Mouse (Mus musculus): ENCODE measurements around the gene Hoxc11. TPM values are rescaled to one million over a fixed set of nuclear protein-coding genes. Genes with fewer than 3 reads are reported as not detected.

Hoxc11 gene
- total RNA-seq, 2 experiments from 2014 or later: not detected

DNA sequence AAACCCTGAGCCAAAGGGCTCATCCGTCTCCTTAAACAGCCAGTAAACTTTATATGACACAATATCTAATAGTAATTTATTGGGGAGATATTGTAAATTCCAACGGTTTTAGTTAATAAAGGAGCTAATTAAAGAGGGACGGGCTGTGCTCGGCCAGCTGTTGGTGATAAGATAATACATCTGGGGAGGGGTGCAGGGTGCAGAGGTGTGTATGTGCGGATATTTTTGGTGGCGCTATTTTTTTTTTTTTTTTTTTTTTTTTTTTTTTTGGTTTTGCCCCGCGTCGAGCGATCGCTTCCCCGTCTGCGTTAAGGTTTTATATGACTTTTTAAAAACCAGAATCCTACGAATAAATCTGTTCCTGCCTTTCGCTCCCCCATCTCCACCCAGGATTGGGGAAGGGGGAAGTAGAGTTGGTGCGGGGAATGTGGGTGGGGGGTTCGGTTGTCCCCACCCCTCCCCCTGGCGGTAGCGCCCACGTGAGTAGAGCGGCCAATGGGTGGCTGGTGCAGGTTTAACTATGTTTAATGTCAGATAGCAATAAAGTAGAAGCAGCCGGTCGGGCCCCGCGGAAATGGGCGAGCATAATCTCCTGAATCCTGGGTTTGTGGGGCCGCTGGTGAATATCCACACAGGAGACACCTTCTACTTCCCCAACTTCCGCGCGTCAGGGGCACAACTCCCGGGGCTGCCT is 17.8 kb upstream of the Hoxc11 start, which contains the start of gene Hoxc12:
Hoxc12 (plus strand) TSS at position 479 of the 694 bp plus-strand sequence.
- no peak for DNase-seq (ENCODE audit: low spot score in 2 of 2)

DNA sequence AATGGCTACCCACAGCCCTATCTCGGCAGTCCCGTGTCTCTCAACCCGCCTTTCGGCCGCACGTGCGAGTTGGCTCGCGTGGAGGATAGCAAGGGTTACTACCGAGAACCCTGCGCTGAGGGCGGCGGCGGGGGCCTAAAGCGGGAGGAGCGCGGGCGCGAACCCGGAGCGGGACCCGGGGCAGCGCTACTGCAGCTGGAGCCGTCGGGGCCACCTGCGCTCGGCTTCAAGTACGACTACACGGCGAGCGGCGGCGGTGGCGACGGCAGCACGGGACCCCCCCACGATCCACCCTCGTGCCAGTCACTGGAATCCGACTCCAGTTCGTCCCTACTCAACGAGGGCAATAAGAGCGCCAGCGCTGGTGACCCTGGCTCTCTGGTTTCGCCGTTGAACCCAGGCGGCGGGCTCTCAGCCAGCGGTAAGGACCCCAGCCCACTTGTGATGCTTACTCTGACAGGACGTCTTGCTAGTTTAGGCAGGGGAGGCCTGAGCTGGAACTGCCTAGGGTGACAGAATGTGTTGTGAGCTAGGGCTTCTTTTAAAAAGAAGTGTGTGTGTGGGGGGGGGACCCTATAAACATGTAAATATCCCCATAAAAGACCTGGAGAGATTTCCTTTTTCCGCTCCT is 17.1 kb upstream of the Hoxc11 start:
- no peak for DNase-seq (ENCODE audit: low spot score in 2 of 2)

DNA sequence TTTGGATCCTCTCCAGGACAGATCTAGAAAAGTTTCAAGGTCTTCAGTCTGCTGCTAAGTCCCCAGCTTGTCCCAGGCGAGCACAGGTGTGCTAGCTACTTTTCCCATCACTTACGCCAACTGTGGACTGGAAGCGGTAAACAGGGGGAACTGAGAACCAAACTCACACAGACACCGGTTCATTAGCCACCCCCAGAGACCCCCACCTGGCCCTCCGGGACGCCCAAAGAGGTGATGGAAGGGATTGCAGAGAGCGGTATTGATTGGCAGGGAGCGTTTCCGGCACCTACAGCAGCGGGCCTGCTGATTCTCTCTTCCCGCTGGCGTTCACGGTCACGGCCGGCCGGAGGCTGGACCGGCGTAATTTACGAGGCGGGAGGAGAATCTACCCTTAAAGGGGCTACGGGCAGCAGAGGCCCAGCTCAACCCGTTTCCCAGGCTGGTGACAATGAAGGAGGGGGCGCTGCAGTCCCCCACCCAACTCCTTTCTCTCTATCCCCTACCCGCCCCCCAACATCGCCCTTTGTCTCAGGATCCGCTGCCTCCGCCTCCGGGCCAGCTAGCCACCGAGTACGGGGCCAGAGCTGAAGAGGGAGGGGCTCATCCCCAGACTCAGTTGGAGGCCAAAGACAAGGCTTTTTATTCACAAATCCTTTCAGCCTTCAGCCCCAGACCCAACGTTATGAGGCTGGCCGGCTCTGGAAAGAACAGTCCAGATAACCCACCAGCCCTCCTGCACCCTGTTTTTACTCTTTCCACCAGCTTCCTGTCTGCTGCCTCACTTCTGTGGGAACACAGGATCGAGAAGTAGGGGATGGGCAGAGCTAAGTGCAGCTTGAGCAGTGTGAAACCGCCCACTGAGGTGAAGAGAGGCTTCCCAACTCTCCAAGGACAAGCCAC is 14.7 kb upstream of the Hoxc11 start:
- DNase-seq (ENCODE audit: low spot score in 2 of 2): no peak

DNA sequence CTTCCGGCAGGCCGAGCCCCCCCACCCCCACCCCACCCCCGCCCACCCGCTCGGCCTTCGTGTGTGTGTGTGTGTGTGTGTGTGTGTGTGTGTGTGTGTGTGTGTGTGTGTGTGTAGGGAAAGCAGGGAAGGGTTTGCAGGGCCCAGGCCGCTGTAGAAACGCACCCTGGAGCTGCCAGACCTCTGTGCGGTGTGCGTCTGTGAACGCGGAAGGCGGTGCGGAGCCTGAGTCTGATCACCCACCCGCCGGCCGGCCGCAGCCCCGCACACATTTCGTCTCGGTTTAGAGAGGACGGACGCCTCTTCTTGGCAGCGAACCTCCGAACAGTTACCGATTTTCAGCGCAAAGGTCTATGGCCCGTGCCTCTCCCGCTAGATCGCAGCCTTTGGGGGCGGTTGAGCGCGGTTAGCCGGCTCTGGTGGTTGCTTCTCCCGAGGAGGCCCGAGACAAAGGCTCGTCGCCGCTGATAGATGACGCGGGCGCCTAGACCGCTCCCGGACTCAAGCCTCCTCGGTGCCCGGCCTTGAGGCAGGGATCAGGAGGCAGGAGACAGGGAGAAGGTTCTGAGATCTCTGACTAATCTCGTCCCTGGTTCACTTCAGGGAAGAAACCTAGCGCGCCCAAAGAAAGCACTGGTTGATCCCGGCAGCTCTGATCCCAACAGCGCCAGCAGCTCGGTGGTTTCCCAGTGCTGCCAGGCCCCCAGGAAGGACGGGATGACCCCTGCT is 11.3 kb upstream of the Hoxc11 start:
- no peak for DNase-seq (ENCODE audit: low spot score in 2 of 2)

DNA sequence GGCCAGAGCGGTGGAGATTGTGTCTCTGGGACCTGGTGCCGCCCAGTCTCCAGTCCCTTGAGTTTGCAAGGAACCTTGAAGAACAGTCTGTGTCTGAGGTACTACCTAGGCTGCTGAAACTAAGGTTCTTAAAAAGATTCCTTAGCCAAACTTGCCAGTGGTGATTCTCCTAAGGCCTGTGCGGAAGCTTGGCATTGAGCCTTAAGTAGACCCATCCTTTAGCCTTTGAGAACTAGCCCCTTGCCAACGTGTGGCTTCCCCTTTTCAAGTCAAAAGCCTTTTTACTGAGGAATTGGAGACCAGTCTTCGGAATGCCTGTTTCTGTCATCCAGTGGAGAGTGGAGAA is 10.8 kb upstream of the Hoxc11 start:
- no peak for DNase-seq (ENCODE audit: low spot score in 2 of 2)

DNA sequence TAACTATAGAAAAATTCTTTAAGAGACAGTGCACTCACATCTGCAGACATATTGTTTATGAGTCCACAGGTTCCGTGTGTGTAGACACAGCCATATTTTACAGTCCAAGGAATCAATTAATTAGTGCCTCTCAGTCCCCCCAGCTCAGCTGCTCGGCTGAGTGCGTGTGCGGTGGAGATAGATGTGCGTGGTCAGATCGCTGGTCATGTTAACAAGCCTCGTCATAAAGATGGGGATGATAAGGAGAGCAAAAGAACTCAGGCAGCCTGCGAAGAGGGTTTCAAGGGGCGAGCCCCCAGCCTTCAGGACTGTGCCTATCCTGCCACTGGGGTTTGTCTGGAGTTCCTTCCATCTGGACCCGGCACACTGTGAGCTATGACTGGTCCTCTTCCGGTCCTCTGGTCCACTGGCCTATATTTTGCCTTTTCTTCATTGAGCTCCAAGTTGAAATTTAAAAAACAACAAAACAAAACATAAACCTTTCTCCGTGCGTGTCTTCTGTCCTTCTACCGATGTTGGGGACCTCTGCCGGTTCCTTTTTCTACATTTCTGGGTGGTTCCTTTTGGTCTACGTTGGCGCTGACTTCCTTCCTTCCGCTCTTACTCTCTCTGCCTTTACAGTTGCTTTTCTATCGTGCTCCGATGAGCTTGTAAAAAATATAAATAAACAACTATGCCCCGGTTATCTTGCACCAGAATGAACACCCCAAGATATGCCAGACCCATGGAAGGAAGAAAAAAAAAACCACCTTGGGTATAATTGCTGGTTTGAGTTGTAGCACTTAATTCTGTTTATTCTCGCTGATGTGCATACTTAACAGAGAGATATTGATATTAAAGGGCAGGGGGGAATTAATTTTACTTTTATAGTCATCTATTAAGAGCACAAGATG is 8.8 kb upstream of the Hoxc11 start:
- no peak for DNase-seq (ENCODE audit: low spot score in 2 of 2)

DNA sequence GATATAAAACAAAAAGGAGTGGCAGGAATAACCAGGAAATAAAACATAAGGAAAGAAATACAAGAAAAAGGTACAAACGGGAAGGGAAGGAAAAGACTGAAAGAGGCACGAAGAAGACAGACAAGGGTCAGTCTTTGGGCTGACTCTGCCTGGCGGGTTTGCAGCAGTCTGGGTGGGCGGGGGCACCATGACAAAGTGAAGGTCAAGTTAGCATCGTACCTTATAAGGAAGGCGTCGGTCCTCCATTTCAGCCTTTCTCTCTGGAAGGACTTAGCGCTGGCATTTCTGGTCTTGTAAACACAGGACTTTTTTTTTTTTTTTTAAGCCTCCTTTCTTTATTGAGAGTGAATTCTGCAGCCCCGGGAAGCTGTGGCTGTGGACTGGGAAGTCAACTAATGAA is 7.0 kb upstream of the Hoxc11 start:
- no peak for DNase-seq (ENCODE audit: low spot score in 2 of 2)

DNA sequence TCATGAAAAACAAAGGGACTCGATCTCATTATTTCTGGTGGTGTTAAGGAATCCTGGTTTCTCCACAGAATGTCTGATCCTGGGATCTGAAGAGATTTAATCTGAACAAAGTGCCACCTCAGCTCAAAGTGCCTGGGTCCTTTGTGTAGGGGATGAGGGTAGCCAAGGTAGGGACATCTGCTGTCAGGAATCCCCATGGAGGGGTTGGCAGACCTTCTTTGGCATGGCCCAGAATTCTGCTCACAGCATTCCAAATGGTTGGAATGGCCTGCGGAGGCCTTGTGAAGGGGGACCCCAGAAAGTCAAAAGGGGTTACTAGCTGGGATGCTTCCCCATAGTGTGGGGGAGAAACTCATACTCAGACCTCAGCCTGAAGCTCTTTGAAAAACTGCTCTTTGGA is 5.4 kb upstream of the Hoxc11 start:
- no peak for DNase-seq (ENCODE audit: low spot score in 2 of 2)

DNA sequence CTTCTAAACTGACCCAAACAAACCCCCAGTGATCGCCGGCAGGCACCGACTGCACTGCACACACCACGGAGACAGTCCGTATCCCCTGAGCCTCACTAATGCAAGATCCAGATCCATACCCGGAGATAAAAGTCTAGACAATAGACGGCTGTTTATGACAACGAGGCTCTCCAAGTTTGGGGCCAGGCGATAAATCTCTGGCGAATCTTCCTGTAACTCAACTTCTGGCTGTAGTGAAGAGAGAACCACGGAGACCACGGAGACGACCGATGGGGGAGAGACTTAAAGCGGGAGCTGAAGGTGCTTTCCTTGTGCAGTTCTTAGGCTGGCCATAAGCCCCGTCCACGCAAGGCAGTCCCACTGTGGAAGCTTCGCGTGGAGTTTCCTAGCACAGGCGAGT is 4.5 kb upstream of the Hoxc11 start:
- DNase-seq (ENCODE audit: low spot score in 2 of 2): no peak

DNA sequence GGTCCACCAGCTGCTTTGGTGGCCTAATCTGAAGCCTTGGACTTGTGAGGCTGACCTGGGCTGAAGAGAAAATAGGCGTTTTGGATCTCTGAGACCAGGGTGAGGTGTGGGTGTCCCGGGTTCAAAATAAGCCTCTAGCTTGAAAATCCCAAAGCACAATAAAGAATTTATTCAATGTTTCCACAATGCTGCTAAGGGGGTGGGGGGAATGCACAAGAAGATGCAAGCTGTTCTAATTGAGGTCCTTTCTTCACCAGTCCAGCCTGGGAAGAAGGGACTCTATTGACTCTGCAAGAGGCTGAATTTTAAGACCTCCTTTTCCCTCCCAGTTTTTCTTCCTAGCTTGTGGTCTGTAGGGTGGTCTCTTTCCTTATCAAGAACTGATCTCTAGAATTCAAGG is 3.4 kb upstream of the Hoxc11 start:
- no peak for DNase-seq (ENCODE audit: low spot score in 2 of 2)

DNA sequence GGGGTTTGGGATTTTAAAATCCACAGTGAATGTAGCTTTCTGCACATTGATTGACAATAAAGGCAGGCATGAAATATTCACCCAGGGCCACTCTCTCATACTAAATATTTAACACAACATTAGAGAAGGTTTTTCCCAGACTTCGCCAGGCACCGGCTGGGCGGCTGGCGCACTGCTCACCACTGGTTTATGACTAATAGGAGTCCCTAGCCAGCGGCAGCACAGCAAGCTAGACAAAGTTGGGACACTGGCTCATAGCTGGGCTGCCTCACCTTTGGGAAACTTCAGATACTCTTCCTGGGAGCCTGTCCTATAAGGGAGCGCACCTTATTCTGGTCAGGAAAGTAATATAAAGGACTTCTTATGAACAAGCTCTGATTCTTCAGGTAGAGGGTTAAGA is 666 bp upstream of the Hoxc11 start:
- no peak for DNase-seq (ENCODE audit: low spot score in 2 of 2)

DNA sequence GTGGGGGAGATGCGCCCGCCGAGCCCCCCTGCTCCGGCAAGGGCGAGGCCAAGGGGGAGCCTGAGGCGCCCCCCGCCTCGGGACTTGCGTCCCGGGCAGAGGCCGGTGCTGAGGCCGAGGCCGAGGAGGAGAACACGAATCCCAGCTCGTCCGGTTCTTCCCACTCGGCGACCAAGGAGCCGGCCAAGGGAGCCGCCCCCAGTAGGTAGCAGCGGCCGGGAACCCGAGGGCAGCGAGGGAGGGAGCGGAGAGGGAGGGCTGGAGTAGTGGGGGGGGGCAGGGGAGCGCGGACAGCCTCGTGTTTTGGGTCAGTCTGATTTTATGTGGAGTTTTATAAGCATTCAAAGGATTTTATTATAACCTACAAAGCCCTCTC is 768 bp downstream of the Hoxc11 start:
- no peak for DNase-seq (ENCODE audit: low spot score in 2 of 2)

DNA sequence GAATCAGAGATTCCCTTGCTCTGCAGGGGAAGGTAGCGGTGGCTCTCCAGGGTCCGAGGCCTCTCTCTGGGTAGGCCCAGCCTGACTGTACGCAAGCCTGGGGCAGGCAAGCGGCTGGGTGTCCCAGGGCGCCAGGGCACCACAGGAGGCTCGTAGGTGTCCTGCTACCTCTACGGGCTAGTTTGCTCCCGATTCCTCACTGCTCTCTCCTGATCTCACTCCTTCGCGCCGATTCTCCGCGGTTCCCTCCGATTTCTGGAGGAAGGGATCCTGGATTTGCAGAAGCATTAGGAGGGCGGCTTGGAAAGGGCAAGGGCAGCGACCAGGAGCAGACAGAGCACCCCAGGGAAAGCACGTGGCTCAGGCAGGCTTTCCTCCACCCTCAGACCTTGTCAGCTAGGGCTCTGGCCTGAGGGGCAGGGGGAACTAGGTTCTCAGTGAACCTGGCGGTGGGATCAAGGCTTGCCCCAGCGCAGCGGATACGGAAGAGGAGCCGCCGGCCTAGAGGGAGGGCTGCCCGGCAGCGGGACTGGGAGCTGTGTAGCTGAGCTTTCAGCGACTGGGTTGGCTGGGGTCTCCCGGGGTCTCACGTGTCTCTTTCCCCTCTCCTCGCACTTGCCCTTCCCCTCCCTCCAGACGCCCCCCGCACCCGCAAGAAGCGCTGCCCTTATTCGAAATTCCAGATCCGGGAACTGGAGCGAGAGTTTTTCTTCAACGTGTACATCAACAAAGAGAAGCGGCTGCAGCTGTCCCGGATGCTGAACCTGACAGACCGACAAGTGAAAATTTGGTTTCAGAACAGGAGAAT is 1.8 kb downstream of the Hoxc11 start:
- DNase-seq (ENCODE audit: low spot score in 2 of 2): no peak

DNA sequence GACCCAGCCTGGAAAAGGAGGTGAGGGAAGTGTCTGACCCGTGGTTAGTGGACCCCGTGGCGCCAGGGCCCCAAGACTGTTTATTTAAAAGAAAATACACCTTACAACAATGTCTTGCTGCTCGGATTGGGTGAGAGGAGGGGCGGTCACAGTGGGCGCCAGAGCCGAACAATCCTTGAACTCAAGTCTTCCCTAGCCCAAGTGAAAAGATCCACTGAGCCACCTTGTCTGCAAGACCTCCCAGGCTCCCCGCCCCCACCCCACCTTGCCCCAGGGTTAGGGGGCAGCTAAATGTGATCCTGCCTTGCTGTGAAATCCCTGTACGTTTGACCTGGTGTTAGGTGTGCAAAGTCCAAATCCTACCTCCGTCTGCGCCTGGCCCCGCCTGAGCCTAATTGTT is 2.7 kb downstream of the Hoxc11 start:
- DNase-seq (ENCODE audit: low spot score in 2 of 2): no peak

DNA sequence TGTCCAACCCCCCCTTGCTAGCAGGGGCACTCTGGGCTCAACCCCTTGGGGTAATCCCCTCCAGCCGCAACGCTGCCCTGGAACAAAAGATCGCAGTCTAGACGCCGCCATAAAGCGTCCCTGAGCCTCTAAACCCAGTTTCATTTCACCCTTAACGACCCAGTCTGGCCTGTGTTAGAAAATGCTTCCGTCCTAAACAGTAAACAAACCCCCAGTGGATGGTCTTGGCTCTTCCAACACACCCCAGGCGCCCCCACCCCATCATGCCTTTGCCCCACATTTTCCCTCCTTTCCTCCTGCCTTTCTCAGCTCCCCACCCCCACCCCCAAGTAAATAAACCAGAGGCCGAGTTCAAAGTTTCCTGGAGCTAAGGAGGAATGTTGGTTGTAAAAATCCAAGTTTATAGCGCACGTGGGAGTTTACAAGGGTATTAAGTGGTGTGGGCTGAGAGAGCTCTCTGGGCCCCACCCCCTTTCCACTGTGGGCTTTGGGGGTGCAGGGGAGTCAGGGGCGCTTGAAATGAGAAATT is 5.5 kb downstream of the Hoxc11 start:
- no peak for DNase-seq (ENCODE audit: low spot score in 2 of 2)

DNA sequence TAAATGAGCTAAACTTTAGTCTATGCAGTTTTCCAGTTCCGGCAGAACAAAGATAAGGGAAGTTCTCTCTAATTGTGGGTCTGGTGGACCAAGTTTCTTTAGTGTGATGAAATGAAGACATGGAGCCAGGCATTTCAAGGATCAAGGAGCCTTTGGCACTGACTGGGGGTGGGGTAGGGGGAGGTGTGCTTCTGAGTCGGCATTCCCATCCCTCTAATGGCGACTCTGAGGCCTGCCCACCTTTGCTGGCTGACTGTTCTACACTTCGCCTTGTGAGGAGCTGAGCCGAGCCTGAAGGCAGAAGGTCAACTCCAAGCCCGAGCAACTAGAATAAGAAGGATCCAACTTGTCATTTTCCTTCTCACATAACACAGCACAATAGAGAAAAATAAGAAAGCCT is 7.5 kb downstream of the Hoxc11 start:
- DNase-seq (ENCODE audit: low spot score in 2 of 2): no peak

DNA sequence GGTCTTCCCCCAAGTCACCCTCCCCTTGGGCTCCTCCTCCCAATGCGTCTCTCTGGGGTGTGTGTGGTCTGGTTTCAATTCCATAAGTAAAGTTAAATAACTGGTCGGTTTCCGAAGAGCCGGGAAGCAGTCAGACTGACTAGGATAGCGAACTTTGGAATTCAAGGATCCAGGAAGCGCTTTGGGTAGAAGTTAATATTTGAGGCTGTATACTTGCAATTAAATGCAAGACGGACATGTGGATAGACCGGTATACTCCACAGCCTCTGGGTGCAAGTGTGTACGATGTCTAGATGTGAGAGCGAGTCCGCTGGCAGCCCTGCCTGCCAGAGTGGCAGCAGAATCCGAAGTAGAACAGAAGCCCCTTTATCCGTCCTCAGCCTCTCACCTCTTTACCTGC is 8.3 kb downstream of the Hoxc11 start:
- DNase-seq (ENCODE audit: low spot score in 2 of 2): no peak

DNA sequence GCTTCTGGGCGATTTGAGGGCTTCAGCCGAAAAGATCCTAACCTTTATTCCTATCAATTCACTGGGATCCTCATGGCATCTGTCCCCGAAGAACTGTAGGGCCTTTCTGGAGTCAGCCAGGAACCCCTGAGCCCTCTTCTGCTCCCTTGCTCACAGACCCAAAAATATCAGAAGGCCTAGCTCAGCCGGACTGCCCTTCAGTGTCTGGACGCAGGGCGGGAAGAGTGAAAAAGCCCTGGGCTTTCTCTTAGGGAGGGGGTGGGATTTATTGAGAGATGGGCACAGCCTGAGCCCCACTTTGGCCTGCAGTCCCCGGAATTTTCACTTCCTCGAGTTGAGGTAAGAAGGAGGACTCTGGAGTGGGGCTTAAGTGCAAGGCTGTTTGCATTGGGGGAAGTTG is 9.0 kb downstream of the Hoxc11 start:
- DNase-seq (ENCODE audit: low spot score in 2 of 2): no peak
